Mouse (Mus musculus) spleen, adult 12 weeks (tissue): ENCODE results near the gene Hyou1.
"Not testable (repeated sequence)": the region's sequence is repeated elsewhere in the genome, so short reads cannot be mapped to it uniquely, and the experiment has no call there.

ENCODE experiments used
- DNase-seq: peaks from one replicate; pipeline ENCODE4 v3.0.0; 2022; ENCODE audit warnings: low spot score

Hyou1 gene

DNA sequence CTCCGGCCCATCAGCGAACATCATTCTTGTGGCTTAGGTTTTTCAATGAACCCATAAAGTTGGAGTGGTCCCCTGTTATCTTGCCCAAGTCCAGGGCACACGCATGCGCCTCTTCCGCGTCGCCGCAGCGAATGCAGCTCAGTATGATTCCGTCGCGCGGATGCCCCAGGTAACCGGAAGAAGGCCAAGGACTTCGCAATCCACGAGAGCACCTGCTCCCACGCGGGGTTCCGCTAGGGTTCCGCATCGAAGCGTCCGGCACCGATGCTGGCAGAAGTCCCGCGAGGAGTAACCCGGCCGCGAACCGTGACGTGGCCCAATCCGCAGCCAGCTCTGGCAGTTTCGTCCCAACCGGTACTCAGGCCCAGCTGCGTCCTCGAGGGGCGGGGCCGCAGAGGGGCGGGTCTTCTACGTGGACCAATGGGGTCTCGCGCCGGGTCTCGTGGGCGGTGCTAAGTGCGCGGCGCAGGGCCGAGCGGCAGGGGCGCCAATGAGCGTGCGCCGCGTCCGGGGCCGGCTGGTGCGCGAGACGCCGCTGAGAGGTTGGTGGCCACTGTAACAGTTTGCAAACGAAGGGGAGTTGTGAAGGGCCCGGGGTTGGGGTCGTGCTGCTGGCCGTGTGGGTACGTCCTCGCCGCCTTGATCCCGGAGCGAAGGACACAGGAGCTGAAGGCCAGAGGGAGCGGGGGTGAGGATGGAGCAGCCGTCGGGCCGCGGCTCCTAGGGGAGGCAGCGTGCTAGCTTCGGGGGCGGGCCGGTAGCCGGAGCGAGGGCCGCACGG, at the start of gene Hyou1:
Gene Hyou1 (plus strand): TSS at position 437 of the 781 bp plus-strand sequence.
- peak; percentile 100 for DNase-seq

DNA sequence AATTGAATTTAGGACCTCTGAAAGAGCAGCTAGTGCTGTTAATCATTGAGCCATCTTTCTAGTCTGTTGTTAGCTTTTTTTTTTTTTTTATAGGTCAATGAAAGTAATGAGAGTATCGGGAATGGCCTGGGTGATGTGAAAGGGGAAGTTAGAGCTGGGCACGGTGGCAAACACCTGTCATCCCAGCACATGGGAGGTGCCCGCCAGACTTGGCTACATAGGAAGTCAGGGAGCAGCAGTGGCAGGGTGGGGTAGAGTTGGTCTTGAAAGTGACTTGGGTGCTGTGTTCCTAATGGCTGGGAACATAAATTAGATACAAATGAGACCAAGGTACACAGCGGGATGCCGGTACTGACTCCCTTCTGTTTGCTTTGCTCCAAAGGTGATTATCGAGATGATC, 48.6 kb upstream of the Hyou1 start:
- no peak for DNase-seq

DNA sequence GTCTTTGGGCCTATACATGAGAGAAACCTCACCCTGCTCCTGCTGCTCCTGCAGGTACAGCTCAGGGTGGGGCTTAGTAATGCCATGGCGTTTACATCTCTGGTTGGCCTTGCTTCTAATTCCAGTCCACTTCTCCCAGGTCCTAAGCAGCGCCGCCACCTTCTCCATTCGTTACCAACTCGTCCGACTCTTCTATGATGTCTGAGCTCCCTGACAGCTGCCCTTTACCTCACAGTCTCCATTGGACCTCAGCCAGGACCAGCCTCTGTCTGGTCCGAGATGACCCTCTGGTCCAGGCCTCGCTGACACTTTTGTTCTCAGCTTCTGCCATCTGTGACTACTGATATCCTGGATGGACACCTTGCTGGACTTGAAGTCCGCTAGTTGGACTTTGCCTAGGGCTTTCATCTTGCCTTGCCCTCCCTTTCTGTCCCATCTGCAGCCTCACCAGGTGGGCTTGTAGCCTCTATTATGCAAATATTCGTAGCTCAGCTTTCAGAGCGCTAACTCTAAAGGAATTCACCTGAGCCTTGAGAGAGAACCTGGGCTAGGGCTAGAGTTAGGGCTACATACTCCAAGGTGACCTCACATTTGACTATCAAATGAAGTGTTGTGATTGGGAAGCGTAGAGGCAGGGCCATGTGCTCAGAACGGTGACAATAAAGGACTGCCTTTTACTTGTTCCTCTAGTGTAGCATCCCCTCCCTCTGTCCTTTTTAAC, 46.2 kb upstream of the Hyou1 start:
- no peak for DNase-seq

DNA sequence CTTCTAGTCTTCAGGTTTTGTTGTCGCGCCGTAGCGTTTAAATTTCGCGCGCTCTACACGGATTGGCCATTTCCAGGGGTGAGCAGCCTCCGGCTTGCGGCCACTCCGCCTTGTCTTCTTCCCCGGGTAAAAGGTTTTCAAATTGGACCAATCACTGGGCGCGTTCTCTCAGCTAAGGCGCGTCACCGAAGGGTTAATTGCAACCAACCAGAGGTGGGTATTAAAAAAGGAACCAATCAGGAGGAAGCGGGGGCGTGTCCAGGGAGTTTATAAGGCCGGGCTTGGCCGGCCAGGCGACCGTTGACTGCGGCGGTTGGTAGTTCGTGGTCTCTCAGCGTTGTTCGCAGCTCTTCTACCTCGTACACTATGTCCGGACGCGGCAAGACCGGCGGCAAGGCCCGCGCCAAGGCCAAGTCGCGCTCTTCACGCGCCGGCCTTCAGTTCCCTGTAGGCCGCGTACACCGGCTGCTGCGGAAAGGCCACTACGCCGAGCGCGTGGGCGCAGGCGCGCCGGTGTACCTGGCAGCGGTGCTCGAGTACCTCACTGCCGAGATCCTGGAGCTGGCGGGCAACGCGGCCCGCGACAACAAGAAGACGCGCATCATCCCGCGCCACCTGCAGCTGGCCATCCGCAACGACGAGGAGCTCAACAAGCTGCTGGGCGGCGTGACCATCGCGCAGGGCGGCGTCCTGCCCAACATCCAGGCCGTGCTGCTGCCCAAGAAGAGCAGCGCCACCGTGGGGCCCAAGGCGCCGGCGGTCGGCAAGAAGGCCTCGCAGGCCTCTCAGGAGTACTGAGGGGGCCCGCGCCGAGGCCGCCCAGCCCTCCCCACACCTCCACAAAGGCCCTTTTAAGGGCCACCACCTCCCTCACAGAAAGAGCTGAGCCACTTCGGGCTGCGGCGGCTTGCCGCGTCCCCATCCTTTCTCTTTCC, 44.6 kb upstream of the Hyou1 start, which contains the start of gene H2afx:
Gene H2afx (plus strand): TSS at position 299 of the 935 bp plus-strand sequence.
- DNase-seq, result peak; percentile 96

DNA sequence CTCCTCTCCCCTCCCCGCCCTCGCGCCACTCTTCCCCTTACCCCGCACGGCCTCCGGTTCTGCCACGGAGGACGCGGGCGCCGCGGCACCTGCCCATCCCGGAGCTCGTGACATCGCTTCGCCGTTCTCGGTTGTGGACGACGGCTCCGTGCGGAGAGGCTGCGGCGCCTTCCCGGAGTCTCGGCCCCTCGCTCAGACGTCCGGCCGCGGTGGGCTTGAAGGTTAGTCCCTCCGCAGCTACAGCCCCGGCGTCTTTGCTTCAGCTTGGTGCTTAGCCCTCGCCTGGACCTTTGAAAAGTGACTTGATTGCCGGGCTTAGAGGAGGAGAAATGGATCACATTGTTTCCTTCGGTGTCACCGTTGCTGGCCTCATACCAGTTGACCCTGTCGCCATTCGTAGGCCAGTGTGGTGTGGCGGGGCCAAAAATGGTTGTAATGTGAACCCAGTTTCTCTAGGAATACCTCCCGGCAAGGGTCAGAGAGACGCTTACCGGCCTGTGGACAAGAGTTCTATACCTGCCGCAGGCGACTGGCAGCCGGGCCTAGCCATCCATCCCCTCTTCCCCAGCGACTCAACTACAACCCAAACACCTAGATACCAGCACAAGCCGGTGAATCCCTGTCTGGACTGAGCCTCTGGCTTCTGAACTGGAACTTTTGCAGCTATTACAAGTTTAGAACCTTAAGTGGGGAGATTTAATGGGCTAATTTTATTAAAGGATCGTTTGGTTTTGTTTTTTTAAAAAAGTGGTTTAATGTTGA, 43.8 kb upstream of the Hyou1 start:
- DNase-seq, result peak; percentile 66

DNA sequence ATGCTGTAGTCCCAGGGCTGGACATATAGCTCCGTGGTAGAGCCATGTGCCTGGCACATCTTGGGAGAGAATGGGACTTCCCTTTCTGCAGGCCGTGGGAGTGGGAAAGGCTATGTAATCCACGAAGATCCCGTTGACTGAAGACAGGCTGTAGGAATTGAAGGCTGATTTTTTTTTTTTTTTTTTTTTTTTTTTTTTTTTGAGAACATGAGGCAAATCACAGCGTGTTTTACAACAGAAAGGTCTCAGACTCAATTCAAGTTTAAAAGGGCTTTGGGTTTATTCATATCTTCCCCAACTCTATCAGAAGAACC, 43.2 kb upstream of the Hyou1 start:
- no peak for DNase-seq

DNA sequence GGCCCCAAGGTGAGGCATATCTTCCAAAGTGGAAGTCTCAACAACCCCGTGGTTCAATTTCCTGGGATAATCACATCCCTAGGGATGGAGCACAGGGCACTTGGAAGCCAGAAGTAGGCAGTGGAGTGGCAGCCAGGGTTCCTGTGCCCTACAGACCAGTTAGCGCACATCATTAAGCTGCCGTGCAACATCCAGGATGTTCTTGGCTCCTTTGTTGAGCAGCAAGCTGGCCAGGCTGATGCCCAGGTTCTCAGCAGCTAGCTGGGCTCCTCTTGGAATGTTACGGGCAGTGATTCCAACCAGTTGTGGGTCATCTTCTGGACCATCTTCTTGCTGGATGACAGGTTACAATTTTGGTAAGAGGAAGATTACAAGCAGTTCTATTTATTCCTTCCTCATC, 42.8 kb upstream of the Hyou1 start:
- DNase-seq, result not testable (repeated sequence)

DNA sequence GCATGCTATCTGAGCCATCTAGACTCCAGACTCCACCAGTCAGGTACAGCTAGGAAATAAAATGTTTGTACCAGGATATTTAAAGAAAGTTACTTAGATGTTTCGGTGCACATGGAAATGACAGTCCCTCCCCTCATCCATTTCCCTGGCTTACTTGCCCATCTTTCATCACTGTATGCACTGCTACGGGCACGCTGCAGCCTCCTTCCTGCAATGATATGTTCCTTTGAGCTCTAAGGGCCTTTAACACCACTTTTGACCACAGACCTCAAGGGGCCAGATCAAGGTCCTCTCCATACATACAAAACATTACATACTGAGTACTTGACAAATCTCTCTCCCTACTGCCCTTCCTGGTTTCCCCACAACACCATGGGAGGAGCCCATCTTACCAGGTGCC, 42.3 kb upstream of the Hyou1 start:
- DNase-seq, result no peak

DNA sequence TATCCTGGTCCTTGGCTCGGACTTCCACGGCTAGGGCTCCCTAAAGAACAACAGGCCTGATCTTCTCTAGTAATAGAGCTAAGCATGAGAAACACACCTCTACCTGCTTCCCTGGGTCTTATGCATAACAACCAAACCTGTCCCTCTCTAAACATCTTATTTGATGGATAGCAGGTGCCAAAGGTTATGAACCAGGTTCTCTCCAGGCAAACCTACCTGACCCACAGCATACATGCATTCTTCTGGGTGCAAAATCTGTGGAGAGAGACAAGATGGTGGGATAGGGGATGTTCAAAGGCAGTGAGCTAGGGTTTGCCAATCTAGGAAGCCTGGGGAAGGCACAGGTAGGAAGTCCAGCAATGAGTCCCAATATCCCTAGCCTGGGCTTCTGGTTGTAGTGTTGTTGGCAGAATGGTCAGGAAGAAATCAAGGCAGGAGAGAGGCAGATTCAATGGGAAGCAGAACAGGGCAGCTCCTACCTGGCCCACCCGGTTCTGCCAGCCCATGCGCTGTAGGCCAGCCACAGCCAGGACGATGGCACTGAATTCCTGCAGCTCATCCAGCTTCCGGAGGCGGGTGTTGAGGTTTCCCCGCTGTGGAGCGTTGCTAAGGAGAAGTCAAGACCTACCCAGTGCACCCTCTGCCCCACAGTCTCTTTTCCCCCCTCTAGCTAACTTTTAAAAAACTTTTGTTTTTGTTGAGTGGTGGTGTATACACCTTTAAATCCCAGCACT, 41.7 kb upstream of the Hyou1 start:
- DNase-seq, result no peak

DNA sequence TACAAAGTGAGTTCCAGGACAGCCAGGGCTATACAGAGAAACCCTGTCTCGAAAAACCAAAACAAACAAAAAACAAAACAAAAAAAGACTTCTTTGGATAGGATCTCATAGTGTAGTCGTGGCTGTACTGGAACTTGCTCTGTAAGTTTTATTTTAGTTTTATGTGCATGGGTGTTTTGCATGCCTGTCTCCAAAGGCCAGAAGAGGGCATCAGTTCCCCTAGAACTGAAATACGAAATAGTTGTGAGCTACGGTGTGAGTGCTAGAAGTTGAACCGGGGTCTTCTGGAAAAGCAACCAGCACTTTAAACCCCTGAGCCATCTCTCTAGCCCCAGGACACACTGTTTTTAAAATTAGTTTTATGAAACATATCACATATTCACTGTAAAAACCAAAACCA, 40.7 kb upstream of the Hyou1 start:
- DNase-seq, result no peak

DNA sequence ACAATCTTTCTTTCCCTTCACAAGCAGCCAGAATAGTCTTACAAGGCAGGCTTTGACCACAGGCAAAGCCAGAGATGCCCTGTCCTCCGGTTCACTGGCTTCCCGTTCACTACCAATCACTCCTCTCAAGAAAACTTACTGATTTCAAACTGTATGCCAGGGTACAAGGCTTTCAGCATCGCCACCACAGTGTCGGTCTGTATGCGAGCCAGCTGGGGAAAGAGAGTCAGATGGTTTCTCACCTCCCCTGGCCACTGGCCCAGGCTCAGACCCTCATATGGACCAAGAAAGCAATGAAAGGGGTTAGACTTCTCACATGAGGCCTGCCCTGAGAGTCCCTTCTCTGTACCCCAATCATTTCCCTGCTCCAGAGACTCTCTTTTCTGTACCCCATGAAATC, 37.8 kb upstream of the Hyou1 start:
- no peak for DNase-seq

DNA sequence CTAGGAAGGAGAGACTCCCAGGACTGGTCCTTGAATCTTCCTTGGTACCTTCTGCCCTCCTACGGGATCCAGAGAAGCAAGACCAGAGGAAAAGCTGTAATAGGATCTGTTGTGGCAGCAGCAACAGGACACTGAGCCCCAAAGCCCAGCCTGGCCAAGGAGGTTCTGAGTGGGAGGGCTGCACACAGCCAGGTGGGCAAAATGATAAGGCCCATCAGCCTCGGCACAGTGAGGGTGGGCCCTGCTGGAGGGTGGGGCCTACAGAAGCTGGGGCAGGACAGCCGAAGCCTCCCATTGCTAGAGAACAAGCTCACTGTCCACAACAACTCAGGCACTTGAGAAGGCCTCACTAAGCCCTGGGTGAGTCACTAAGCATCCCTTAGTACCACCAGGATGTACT, 37.1 kb upstream of the Hyou1 start:
- DNase-seq, result peak; percentile 77

DNA sequence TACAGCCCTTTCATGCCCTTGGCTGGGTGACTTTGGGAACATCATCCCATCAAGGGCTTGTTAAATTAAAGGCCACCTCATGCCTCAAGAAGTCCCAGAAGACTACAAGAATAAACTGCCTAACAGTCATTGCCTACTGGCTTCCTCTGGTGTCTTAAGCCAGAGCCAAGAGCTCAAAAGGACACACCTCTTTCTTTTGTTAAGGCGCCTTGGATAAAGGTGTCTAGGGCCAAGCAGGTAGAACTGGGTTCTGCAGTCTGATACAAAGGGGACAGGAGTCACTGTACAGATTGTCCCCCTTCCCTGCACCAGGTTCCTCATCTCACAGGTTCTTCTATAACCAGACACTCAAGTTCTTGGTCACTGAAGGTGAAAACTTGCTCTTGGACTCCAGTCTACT, 36.7 kb upstream of the Hyou1 start:
- DNase-seq, result no peak

DNA sequence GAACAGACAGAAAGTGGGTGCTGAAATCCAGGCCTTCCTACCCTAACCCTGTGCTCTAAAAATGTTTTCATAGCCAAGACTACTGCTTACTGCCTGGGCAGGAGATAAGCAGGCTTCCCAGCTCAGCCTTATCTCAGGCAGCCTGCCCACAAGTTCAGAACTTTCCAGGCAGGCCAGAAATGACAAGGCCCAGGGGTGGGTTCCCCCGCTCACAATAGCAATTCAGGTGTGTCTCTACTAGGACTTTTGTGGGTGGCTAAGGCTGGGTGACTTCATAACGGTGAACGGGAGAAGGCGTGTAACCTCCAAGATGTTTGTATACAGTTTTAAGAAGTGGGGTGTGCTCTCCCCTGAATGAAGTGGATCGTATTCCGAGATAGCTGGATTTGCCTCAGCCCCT, 36.0 kb upstream of the Hyou1 start:
- peak; percentile 71 for DNase-seq

DNA sequence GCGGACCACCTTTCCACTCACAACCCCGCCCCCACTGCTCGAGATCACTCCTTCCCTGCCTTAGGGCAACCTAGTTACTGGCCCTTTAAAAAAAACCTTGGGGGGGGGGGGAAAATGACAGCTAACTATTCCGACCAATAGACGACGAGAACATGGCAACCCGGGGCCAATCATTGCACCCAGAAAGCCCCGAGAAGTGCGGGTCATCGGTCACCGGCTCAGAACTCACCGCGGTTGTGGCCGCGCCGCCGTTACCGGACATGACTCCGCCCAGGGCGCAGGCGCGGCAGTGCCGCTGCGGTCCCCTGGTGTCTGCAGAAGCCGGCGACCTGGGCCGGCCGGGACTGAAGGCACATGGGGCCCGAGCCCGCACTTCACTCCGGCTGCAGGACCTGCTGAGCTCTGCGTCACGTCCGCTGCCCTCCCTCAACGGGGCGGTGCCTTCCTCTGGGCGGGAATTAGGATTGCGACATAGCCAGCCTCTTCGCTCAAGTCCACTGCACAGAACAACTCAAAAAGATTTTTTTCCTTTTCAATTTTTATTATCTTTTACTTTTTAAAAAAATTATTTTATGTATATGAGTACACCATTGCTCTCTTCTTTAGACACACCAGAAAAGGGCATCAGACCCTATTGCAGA, 35.4 kb upstream of the Hyou1 start, which contains the start of gene Hmbs:
Gene Hmbs (minus strand): TSS at position 448 of the 641 bp plus-strand sequence.
- DNase-seq, result peak; percentile 93

DNA sequence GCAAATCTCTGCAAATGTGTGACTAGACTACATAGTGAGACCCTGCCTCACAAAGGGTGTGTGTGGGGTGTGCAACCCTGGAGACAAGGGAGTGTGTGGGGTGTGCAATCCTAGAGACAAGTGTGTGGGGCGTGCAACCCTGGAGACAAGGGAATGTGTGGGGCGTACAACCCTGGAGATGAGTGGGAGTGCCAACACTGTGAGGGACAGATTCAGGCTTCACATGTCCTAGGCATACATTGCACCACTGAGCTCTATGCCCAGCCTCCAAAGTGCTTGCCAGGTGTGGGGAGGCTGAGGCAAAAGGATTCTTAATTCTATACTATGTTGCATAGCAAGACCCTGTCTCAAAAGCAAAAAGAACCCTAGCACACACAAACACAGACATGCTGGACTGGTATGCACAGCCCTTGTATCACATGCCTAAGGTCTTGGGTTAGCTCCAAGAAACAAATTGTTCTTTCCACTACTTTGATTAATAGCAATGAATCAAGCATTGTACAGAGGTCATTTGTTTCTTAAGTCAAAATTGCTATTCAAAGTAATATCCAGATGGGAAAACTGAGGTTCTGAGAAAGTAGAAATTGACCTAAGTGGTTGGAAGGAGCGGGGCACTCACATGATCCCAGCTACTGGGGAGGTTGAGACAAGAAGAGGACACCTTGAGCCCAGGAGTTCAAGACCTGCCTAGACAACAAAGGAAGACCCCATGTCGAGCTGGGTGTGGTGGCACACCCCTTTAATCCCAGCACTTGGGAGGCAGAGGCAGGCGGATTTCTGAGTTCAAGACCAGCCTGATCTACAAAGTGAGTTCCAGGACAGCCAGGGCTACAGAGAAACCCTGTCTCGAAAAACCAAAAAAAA, 33.5 kb upstream of the Hyou1 start:
- DNase-seq, result no peak

DNA sequence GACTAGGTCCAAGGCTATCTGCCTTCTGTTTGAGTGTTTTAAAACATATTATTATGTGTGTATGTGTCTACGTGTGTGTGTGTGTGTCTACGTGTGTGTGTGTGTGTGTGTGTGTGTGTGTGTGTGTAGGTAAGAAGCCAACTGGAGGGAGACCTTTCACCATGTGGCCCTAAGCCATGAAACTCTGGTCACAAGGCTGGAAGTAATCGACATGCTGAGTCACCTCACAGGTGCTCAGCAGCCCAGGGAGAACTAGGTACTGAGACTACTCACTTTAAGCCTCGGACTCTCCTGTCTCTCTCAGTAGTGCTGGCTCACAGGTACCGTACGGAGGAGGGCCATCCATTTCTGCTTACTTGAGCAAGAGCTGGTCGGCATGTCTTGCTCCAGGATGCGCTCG, 32.1 kb upstream of the Hyou1 start:
- DNase-seq, result no peak

DNA sequence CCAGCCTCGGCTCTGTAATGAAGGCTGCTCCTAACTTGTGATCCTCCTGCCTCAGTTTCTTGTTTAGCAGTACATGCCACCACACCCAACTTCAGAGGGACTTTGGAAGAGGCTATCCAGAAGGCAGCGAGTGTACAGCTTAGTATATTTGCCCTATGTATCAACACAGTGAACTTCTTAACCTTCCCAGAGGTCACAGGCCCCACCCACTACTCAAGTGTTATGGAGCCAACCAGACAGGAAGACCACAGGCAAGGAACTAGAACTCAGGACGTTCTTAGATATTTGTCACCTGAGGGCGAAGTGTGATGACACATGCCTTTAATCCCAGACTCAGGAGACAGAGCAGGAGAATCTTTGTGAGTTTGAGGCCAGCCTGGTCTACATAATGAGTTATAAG, 31.7 kb upstream of the Hyou1 start:
- DNase-seq, result no peak

DNA sequence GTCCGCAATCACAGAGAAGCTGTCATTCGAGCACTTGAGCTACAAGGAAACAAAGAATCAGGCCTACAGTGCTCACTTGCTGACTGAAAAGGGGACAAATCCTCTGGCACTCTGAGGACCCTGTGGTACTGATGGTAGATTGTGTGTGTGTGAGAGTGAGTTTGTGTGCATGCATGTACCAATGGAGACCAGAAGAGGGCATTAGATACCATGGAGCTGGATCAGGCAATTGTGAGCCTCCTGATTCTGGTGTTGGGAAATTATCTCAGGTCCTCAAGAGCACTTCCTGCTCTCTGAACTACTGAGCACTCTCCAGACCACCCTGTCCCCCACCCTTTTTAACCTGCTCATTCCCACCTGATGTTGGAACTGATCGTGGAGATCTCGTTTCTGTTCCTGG, 30.7 kb upstream of the Hyou1 start:
- no peak for DNase-seq

DNA sequence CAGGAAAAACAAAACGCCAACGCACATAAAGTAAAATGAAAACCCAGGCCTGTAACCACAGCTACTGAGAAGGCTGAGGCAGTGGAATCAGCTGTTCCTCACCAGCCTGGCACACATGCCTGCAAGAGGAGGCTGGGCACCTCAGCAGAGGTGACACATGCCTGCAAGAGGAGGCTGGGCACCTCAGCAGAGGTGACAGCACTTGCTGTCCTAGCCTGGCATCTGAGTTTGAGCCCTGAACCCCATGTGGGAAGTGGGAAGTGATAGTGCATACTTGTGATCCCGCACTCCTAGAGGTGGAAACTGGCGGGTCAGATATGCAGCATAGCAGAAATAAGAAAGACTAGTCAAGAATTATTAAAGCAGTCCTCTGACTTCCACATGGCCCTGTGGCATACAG, 27.9 kb upstream of the Hyou1 start:
- no peak for DNase-seq
